Mouse (Mus musculus) forebrain, embryonic 11.5 days (tissue): Measurements from ENCODE around the gene Unc45b. TPM values are rescaled to one million over a fixed set of nuclear protein-coding genes. Genes with fewer than 3 reads are reported as not detected.

ENCODE experiments used
- ATAC-seq: fragments of 200-750 bp; cut with Nextera tagmentation; replicated peaks from 2 replicates; pipeline ENCODE4 v1.8.0; 2017; ENCODE audit warnings: moderate TSS enrichment; ENCODE audit not compliant: low FRiP score
- DNase-seq: peaks from one replicate; pipeline ENCODE4 v3.0.0-alpha.2; 2017; ENCODE audit warnings: low spot score
- H3K27ac ChIP-seq: fragments of 300-500 bp; sonication (generic); 2 replicates; pipeline ENCODE4 v1.5.1; 2014; ENCODE audit warnings: low read depth, low read length
- H3K27me3 ChIP-seq: fragments of 300-500 bp; sonication (generic); 2 replicates; pipeline ENCODE4 v1.6.1; 2014; ENCODE audit warnings: mild to moderate bottlenecking, low read length, mixed read lengths; ENCODE audit not compliant: control insufficient read depth, insufficient read depth
- H3K36me3 ChIP-seq: fragments of 300-500 bp; sonication (generic); 2 replicates; pipeline ENCODE4 v1.6.1; 2014; ENCODE audit warnings: mild to moderate bottlenecking, low read length, moderate library complexity, mixed read lengths; ENCODE audit not compliant: control insufficient read depth, insufficient read depth
- H3K4me1 ChIP-seq: fragments of 300-500 bp; sonication (generic); replicated peaks from 2 replicates; pipeline ENCODE4 v1.6.1; 2014; ENCODE audit warnings: low read length, mixed read lengths; ENCODE audit not compliant: control insufficient read depth, insufficient read depth
- H3K4me2 ChIP-seq: fragments of 300-500 bp; sonication (generic); 2 replicates; pipeline ENCODE4 v1.6.1; 2014; ENCODE audit warnings: low read depth, mild to moderate bottlenecking, low read length, moderate library complexity, mixed read lengths; ENCODE audit not compliant: severe bottlenecking
- H3K4me3 ChIP-seq: fragments of 300-500 bp; sonication (generic); 2 replicates; pipeline ENCODE4 v1.5.1; 2014; ENCODE audit warnings: low read depth, low read length
- H3K9ac ChIP-seq: fragments of 300-500 bp; sonication (generic); 2 replicates; pipeline ENCODE4 v1.6.1; 2014; ENCODE audit warnings: low read length
- H3K9me3 ChIP-seq: fragments of 300-500 bp; sonication (generic); 2 replicates; pipeline ENCODE4 v1.6.1; 2016; ENCODE audit warnings: low read length, mixed read lengths; ENCODE audit not compliant: control insufficient read depth
- WGBS: fragments of 180-500 bp; shearing (Covaris S2); extraction: QIAGEN DNeasy Blood & Tissue Kit; methylation state at CpG from one replicate; pipeline ENCODE4 v1.1.7; 2014; 5-methylcytosine and 5-hydroxymethylcytosine counted together
- polyA plus RNA-seq: library from polyadenylated mRNA; unstranded; fragments of >200 nt; fragmentation: Nextera tagmentation; extraction: Ambion mirVana; gene quantifications from 2 replicates; pipeline ENCODE4 v1.2.1, GENCODE M21; 2014

Gene Unc45b
- polyA plus RNA-seq, 1 experiment from 2014 or later = 0.41 TPM

DNA sequence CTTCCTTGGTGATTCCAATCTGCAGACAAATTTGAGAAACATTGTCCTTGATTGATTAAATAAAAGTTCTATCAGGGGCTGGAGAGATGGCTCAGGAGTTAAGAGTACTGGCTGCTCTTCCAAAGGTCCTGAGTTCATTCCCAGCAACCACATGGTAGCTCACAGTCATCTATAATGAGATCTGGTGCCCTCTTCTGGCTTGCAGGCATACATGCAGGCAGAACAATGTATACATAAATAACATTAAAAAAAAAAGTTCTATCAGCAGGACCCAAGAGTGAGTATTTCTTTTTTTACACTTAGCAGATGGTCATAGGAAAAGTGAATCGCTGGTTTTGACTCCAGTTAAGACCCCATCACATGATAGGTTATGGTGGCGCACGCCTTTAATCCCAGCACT lies 23.8 kb upstream of the Unc45b start:
- Histone ChIP-seq H3K4me2 (no peak overlapping the region), H3K4me1 (no peaks in the 10 kb centered on the region), H3K4me3 (no peak overlapping the region), H3K27me3 (no peaks in the 10 kb centered on the region), H3K27ac (no peak overlapping the region), H3K9me3 (no peaks in the 10 kb centered on the region), H3K36me3 (no peaks in the 10 kb centered on the region), H3K9ac (no peak overlapping the region)
- no peak for ATAC-seq
- WGBS = 85% methylated on average over 3 of the region's 3 CpGs
- no peak for DNase-seq

DNA sequence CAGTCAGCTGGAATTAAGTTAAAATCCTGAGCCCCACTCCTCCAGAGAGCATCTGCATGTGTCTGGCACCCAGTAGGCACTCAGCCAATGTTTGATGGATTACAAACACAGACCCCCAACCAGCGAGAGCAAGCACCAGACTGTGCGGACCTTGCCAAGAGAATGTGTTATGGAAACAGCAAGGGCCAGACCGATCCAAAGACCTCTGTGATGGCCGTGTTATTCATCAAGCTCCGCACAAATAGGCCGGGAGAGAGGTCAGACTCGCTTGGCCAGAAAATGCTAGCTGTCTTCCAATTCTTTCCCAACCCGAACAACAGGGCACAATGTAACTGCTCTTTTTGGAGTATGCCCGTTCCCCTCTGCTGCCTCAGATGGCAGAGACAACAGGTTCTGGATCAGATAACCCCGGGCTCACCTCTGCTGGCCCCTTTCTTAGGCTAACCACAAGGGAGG lies 21.8 kb upstream of the Unc45b start:
- DNase-seq (no peak), ATAC-seq (no peak)
- H3K4me1 ChIP-seq = no peaks in the 10 kb centered on the region
- H3K36me3 ChIP-seq = no peaks in the 10 kb centered on the region
- H3K27ac ChIP-seq = no peak overlapping the region
- no peaks in the 10 kb centered on the region; the same call in 1 of the 2 replicates for H3K27me3 ChIP-seq
- no peak overlapping the region for H3K4me3 ChIP-seq
- H3K9ac ChIP-seq = no peak overlapping the region
- H3K4me2 ChIP-seq = no peak overlapping the region
- H3K9me3 ChIP-seq = no peaks in the 10 kb centered on the region
- WGBS = 74% methylated on average over 10 of the region's 10 CpGs

DNA sequence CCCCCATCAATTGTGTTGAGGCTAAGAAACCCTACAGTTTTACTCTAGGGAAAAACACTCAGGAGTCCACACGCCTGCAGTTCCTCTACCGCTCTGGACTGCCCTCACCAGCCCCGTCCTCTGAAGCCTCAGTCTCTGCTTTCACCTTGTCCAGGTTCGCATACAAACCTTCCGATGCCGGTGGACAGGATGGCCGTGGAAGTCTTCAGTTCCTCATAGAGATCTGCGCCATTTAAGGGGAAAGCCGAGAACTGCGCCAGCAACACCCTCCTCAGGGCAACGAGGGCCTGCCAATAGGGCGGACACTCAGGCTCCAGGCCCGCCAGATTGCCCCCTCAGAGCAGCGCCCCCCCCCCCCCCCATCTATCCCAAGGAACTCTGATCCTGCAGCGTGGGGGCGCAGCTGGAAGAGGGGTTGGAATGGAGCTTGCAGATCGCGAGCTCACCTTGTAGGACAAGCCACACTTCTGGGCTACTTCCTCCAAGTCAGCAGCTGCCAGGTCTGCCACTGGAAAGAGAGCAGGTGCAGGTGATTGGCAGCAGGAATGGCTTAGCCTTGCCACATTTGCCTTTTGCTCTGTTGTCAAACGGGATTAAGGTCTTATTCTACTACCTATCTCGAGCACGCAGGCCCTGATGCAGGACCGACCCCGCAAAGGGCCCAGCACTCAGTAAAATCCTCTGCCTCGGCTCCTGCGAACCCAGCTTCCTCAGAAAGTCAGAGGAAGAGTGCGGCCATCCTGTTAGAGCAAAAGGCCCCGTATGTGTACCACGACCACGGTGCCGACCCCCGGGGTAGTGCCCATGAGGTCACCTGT lies 20.6 kb upstream of the Unc45b start:
- DNase-seq = peak; percentile 63
- no peaks in the 10 kb centered on the region for H3K9me3 ChIP-seq
- 4% methylated on average over 31 of the region's 31 CpGs for WGBS
- no peaks in the 10 kb centered on the region for H3K4me1 ChIP-seq
- H3K27me3 ChIP-seq = no peaks in the 10 kb centered on the region; the same call in 1 of the 2 replicates
- no peaks in the 10 kb centered on the region for H3K36me3 ChIP-seq
- peak overlapping the region; percentile 92 for H3K4me2 ChIP-seq
- H3K9ac ChIP-seq = peak overlapping the region; percentile 82
- peak overlapping the region; percentile 63 for H3K4me3 ChIP-seq
- peak; percentile 50 for ATAC-seq
- H3K27ac ChIP-seq = no peak overlapping the region

DNA sequence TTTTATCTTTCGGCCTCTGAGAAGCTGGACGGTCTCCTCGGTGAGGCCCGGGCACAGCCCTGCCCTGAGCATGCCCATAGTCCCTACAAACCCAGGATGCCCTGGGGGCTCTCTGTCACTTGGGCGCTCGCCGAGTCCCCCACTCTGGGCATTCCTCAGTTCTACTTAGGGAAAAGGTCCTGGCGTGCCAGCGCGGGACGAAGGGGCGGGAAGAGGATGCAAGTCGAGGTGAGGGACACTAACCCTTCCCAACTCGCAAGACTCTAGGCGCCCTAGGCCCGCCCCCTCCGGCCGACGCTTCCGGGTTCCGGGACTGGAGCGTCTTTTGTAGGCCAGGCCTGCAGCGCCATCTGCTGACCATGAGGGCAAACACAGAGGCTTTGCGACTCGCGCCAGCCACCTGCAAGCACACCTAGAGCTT lies 20.0 kb upstream of the Unc45b start, which contains the start of gene Rad51d:
Gene Rad51d, minus strand, starts transcription at position 273 of the 421 bp plus-strand sequence.
- Histone ChIP-seq H3K36me3 (no peaks in the 10 kb centered on the region), H3K4me2 (peak within 1 kb of the TSS; percentile 92), H3K4me1 (no peaks in the 10 kb centered on the region), H3K27ac (no peak within 1 kb of the TSS), H3K4me3 (peak within 1 kb of the TSS; percentile 63), H3K9ac (peak within 1 kb of the TSS; percentile 82), H3K9me3 (no peaks in the 10 kb centered on the region), H3K27me3 (no peaks in the 10 kb centered on the region; the same call in 1 of the 2 replicates)
- peak; percentile 92 for ATAC-seq
- WGBS = 0% methylated on average over 25 of the region's 26 CpGs
- DNase-seq = peak; percentile 97

DNA sequence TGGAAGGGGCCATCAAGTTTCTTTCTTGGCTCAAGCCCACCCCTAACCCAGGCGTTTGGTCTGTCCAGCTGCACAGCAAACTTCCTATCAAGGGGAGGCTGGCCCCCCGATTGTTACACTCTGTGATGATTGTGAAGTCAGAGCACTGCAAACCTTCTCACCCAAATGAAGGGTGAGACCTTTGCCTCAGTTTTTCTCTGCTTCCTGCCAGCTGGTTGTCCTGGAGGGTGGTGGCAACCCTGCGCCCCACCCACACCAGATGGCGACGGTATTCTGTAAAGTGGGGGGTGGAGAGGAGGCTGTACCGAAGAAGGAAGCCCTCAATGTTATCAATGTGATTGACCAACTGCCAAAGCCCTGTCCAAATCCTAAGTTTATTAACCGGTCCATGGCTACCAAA lies 18.4 kb upstream of the Unc45b start, which contains the start of gene Fndc8:
Gene Fndc8, plus strand, starts transcription at position 189 of the 400 bp plus-strand sequence.
- DNase-seq (no peak), ATAC-seq (no peak)
- Histone ChIP-seq H3K9me3 (no peaks in the 10 kb centered on the region), H3K4me2 (no peak within 1 kb of the TSS), H3K27me3 (no peaks in the 10 kb centered on the region; the same call in 1 of the 2 replicates), H3K4me1 (no peaks in the 10 kb centered on the region), H3K9ac (no peak within 1 kb of the TSS; the same call in 1 of the 2 replicates), H3K27ac (no peak within 1 kb of the TSS), H3K4me3 (no peak within 1 kb of the TSS), H3K36me3 (no peaks in the 10 kb centered on the region)
- WGBS = 70% methylated on average over 7 of the region's 7 CpGs

DNA sequence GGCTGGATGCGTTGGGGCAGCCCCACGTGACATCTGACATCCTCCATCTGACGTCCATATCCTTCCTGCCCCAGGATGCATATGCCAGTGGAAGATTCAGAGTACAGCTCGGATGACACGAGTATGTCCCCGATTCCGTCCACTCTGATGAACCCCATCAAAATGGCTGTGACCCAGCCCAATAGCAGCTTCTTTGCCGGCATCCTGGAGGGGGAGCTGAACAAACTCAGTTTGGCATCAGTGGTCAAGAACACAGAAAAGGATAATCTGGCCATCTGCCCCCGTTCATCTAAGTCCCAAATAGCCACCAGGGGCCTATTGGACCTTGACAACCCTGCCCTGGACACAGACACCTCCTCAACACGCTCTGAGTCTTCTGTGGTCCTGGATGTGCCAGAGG lies 12.9 kb upstream of the Unc45b start:
- Histone ChIP-seq H3K4me1 (no peaks in the 10 kb centered on the region), H3K9me3 (no peaks in the 10 kb centered on the region), H3K27me3 (no peaks in the 10 kb centered on the region), H3K36me3 (no peaks in the 10 kb centered on the region; the same call in 1 of the 2 replicates), H3K9ac (no peak overlapping the region), H3K4me2 (0 out of 2 replicates have a peak overlapping the region, but pooled peaks have one; percentile 2), H3K27ac (no peak overlapping the region), H3K4me3 (no peak overlapping the region)
- DNase-seq (no peak), ATAC-seq (no peak)
- WGBS = 92% methylated on average over 10 of the region's 10 CpGs

DNA sequence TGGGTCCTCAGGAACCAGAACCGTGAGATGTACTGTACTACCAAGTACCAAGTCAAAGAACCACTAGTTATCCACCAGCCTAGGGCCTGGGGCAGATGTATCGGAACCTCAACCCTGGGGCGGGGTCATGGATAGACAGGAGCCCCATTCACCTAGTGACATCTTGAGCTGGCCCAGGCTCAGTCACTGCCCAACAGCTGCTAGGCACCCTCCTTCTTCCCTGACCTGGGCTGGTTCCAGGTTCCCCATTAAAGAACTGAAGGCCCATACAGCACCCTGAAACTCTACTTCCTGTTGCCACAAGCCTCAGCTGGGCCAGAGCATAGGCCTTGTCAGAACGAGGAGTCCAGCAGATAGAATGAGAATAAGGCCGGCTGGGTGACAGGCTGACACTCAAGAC lies 10.6 kb upstream of the Unc45b start:
- no peak overlapping the region for H3K9ac ChIP-seq
- no peaks in the 10 kb centered on the region for H3K4me1 ChIP-seq
- no peaks in the 10 kb centered on the region for H3K27me3 ChIP-seq
- H3K4me2 ChIP-seq = no peak overlapping the region
- H3K27ac ChIP-seq = no peak overlapping the region
- peaks cover 7% of the 10 kb centered on the region; the same call in 1 of the 2 replicates for H3K36me3 ChIP-seq
- ATAC-seq (no peak), DNase-seq (no peak)
- WGBS = 93% methylated on average over 5 of the region's 5 CpGs
- no peaks in the 10 kb centered on the region for H3K9me3 ChIP-seq
- no peak overlapping the region for H3K4me3 ChIP-seq

DNA sequence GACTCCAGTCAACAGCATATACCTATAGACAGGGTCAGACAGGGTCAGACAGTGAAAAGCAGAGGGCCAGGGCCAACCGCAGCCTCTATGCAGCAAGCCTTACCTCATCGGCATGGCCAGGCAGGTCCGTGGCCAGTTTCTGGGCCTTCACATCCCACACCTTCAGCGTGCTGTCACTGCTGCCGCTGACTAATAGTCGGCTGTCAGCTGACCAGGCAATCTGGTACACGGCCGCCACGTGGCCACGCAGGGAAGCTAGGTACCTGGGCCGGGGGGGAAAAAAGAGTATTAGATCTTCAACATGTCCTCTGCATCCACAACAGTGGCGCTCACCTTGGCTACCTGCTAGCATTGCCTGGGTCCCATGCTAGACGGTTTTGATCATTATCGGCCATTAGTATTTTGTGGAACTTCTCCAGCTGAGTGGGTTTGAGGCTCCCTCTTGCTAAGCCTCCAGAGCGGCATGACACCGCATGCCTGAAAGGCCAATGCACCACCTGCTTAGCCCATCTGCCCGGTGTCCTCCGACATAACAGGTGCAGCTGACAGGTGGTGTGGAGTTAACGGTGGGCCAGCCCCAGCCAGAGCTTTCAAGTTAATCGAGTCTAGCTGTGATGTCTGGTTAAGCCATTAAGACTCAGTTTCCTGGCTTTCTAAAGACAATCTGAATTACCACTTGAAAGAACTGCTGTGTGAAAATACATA lies 8.6 kb upstream of the Unc45b start:
- H3K27ac ChIP-seq = no peak overlapping the region
- H3K4me2 ChIP-seq = no peak overlapping the region
- no peaks in the 10 kb centered on the region for H3K4me1 ChIP-seq
- H3K4me3 ChIP-seq = no peak overlapping the region
- H3K27me3 ChIP-seq = no peaks in the 10 kb centered on the region
- no peaks in the 10 kb centered on the region for H3K9me3 ChIP-seq
- H3K36me3 ChIP-seq = peaks cover 7% of the 10 kb centered on the region; the same call in 1 of the 2 replicates
- WGBS = 96% methylated on average over 20 of the region's 20 CpGs
- DNase-seq (no peak), ATAC-seq (no peak)
- no peak overlapping the region for H3K9ac ChIP-seq
